Mouse (Mus musculus) ES-E14 (cell line): ENCODE data around the gene Olfr320.

Source experiments
- CHD2 ChIP-seq: IDR thresholded peaks from 2 replicates; pipeline ENCODE4 v1.6.1; 2014; ENCODE audit warnings: mild to moderate bottlenecking, low read depth, low read length, inconsistent platforms
- HCFC1 ChIP-seq: IDR thresholded peaks from 2 replicates; pipeline ENCODE4 v1.6.1; 2012; ENCODE audit warnings: low read length, inconsistent platforms, borderline replicate concordance; ENCODE audit not compliant: insufficient read depth
- ZC3H11A ChIP-seq: IDR thresholded peaks from 2 replicates; pipeline ENCODE4 v1.6.1; 2012; ENCODE audit warnings: low read depth, mild to moderate bottlenecking, inconsistent platforms, low read length, borderline replicate concordance
- ZNF384 ChIP-seq: IDR thresholded peaks from 2 replicates; pipeline ENCODE4 v1.6.1; 2012; ENCODE audit warnings: low read depth, low read length, inconsistent platforms

GRCm38 (mm10) chr11:58723914-58724313 is 43.0 kb downstream of the Olfr320 start, which contains the start of gene Olfr318:
- TF ChIP-seq ZNF384 (no peak), CHD2 (no peak), ZC3H11A (no peak), HCFC1 (no peak)
